Mouse (Mus musculus) small intestine, adult 2 months (tissue): ENCODE data around the gene Gipc2.

Experiments
- CTCF ChIP-seq: fragments of 200-500 bp; IDR thresholded peaks from 2 replicates; pipeline ENCODE4 v1.5.1; 2012; ENCODE audit warnings: low read depth, mild to moderate bottlenecking, control low read depth, inconsistent platforms, low read length, moderate library complexity, mixed read lengths; ENCODE audit not compliant: insufficient replicate concordance, insufficient read length; ENCODE audit errors: extremely low read depth
- POLR2A ChIP-seq: fragments of 200-500 bp; IDR thresholded peaks from 2 replicates; pipeline ENCODE4 v1.6.1; 2012; ENCODE audit warnings: low read depth, mild to moderate bottlenecking, control low read depth, inconsistent platforms, low read length, moderate library complexity

DNA sequence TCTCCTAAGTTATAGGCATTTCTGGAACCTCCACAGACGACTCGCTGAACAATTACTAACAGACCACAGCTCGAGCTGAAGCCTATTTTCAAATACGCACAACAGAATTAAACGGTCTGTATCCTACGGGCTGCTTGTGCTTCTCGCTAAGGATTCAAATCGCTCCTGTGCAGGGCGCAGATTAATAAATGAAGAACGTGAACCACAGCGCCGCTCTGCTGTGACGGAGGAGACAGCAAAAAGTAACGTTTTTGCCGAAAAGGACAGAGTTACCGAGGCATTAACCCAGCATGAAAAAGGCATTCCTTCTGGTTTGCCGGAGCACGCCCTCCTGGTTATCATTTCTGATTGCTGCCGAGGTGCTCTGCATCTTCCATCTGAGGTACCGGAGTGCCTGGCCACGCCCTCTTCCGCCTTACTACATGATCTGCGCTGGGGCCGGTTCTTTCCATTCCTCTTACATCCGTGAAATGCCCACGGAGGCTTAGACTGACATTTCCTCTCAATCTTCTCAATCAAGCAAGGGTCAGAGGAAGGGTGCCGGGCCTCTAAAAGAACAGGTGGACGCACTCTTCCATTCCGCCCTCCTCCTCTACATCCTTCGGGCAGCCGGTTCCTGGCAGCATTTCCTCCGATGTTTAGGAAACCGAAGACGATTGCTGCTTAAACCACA lies 73.5 kb downstream of the Gipc2 start:
- TF ChIP-seq CTCF (no peak), POLR2A (no peak)
